Mouse (Mus musculus): Measurements from ENCODE around the gene Gm1043. TPM values are rescaled to one million over a fixed set of nuclear protein-coding genes. Genes with fewer than 3 reads are reported as not detected.

Gm1043 gene
- polyA plus RNA-seq, 1 experiment: 3.0 TPM

DNA sequence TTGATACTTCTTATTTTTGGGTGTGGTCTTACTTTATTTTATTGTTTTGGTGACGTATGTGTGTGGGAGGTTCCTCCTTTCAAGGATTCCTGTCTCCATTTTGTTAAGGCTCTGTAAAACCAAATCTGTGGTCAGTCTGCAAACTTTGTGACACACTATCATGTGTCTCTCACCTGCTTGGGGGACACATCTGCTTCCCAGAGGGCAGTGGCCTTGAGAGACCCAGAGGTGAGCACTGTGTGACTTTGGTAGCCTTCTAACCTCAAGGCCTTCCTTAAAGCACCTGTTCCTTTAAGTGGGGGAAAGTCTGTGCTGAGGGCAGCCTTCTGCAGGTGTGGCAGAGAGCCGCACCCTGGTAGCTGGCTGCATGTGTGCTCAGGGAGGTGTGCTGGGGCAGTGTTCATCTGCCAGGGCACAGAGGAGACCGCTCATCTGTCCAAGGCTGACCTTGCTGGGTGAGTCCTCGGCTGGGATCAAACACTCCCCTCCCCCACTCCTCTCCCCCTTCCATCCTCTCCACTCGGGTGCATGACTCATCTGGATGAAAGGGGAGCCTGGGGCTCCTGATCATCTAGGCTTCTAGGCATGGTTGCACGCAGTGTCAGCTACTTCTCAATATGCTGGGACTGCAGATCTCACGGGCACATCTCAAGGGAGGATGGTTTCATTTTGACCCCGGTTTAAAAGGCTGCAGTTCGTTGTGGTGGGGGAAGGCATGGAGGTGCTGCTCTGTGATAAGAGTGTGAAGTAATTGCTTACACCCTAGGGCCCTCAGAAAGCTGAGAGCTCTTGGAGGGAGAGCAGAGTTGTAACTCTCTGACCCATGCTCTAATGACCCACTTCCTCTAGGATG lies 34.4 kb upstream of the Gm1043 start:
- Histone ChIP-seq H3K36me3 (ENCODE audit: control insufficient read depth, insufficient read depth, low read length) (no peaks in the 10 kb centered on the region), H3K4me1 (ENCODE audit: control insufficient read depth, insufficient read depth, insufficient read length) (peaks cover 55% of the 10 kb centered on the region), H3K27ac (ENCODE audit: insufficient read depth, low read length) (peak overlapping the region; percentile 91), H3K27me3 (ENCODE audit: control insufficient read depth, insufficient read depth, low read length) (no peaks in the 10 kb centered on the region), H3K4me3 (ENCODE audit: extremely low read depth, insufficient read depth, insufficient read length) (peak overlapping the region; percentile 48)
- whole genome bisulfite sequencing: 8% methylated on average over 9 of the region's 9 CpGs
- no peak for TF ChIP-seq POLR2A (IDR thresholded peaks at IDR 0.05; ENCODE audit: low read depth, low read length)
- TF ChIP-seq CTCF (IDR thresholded peaks at IDR 0.05; ENCODE audit: extremely low read depth, insufficient read depth, insufficient read length, insufficient replicate concordance): no peak
- DNase-seq (ENCODE audit: low read depth in 1 of 2, low spot score in 2 of 2): no peak

DNA sequence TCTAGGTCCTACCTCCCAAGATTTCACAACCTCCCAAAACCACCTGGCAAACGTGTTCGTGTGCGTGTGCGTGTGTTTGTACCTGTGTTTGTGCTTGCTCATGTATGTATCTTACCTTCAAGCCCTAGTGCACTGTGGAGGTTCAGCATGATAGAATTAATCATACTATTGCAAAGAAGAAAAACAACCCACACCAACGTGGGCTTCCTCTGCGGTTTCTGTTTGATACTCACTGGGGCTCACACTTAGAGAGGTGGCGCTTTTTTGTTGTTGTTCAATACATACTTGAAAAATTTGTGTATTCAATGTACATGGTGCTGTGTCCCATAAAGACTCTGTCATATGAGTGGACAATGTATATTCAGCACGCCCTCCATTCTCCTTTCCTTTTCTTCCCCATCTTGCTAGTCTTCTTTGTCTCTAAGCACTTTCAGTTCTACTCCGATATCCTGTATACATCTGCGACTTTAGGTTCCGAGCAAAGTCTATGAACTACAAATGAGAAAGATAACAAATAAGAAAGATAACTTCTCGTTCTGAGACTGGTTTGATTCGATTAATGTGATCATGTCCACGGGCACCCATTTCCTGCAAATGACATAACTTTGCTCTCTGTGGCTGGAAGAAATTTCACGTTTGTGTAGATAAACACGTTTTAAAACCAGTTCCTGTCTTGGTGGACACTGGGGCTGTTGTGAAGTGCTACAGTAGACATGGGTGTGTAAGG lies 33.6 kb upstream of the Gm1043 start:
- Histone ChIP-seq H3K27me3 (ENCODE audit: control insufficient read depth, insufficient read depth, low read length) (no peaks in the 10 kb centered on the region), H3K4me1 (ENCODE audit: control insufficient read depth, insufficient read depth, insufficient read length) (peaks cover 53% of the 10 kb centered on the region), H3K27ac (ENCODE audit: insufficient read depth, low read length) (peak overlapping the region; percentile 91), H3K4me3 (ENCODE audit: extremely low read depth, insufficient read depth, insufficient read length) (peak overlapping the region; percentile 48), H3K36me3 (ENCODE audit: control insufficient read depth, insufficient read depth, low read length) (no peaks in the 10 kb centered on the region)
- TF ChIP-seq CTCF (IDR thresholded peaks at IDR 0.05; ENCODE audit: extremely low read depth, insufficient read depth, insufficient read length, insufficient replicate concordance): no peak
- no peak for TF ChIP-seq POLR2A (IDR thresholded peaks at IDR 0.05; ENCODE audit: low read depth, low read length)
- 8% methylated on average over 16 of the region's 16 CpGs for WGBS
- DNase-seq (ENCODE audit: low read depth in 1 of 2, low spot score in 2 of 2): no peak

DNA sequence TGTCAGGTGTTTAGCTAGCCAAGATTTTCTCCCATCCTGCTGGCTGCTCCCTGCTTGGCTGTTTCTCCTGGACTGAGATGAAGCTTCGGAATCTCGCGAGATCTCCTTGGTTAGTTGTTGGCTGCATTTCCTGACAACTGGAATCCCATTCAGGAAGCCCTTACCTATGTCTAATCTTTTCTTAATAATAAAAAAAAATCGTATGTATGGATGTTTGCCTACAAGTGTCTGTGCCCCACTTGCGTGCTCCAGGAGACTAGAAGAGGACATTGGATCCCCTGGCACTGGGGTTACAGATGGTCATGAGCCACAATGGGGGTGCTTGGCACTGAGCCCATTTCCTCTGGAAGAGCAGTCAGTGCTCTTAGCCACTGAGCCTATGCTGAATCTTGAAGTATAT lies 32.3 kb upstream of the Gm1043 start:
- H3K4me3 ChIP-seq (ENCODE audit: extremely low read depth, insufficient read depth, insufficient read length): no peak overlapping the region
- no peak for DNase-seq (ENCODE audit: low read depth in 1 of 2, low spot score in 2 of 2)
- H3K4me1 ChIP-seq (ENCODE audit: control insufficient read depth, insufficient read depth, insufficient read length): peaks cover 59% of the 10 kb centered on the region
- H3K27me3 ChIP-seq (ENCODE audit: control insufficient read depth, insufficient read depth, low read length): no peaks in the 10 kb centered on the region
- WGBS: 90% methylated on average over 5 of the region's 5 CpGs
- no peaks in the 10 kb centered on the region for H3K36me3 ChIP-seq (ENCODE audit: control insufficient read depth, insufficient read depth, low read length)
- H3K27ac ChIP-seq (ENCODE audit: insufficient read depth, low read length): no peak overlapping the region
- TF ChIP-seq CTCF (IDR thresholded peaks at IDR 0.05; ENCODE audit: extremely low read depth, insufficient read depth, insufficient read length, insufficient replicate concordance) (no peak), POLR2A (IDR thresholded peaks at IDR 0.05; ENCODE audit: low read depth, low read length) (no peak)

DNA sequence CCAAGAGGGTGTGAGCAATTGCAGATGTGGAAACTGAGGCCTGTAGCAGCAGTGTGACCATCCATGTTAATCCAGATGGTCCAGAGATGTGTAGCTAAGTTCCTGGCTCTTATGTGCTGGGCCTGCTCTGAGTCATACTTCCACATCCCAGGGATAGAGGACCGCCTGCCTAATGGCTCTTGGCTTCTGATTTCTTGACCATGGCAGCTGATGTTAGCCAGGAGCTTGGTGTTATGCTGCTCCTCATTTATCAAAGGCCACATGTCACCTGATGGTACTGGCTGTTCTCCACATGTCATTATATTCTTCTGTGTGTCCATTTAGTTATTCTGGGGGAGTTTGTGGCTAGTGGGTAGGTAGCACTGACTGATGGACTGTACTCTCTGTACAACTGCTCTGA lies 29.4 kb upstream of the Gm1043 start:
- Histone ChIP-seq H3K36me3 (ENCODE audit: control insufficient read depth, insufficient read depth, low read length) (peaks cover 3% of the 10 kb centered on the region), H3K4me1 (ENCODE audit: control insufficient read depth, insufficient read depth, insufficient read length) (peaks cover 39% of the 10 kb centered on the region), H3K27ac (ENCODE audit: insufficient read depth, low read length) (no peak overlapping the region), H3K27me3 (ENCODE audit: control insufficient read depth, insufficient read depth, low read length) (no peaks in the 10 kb centered on the region), H3K4me3 (ENCODE audit: extremely low read depth, insufficient read depth, insufficient read length) (no peak overlapping the region)
- no peak for DNase-seq (ENCODE audit: low read depth in 1 of 2, low spot score in 2 of 2)
- 94% methylated on average over 1 of the region's 1 CpGs for WGBS
- TF ChIP-seq POLR2A (IDR thresholded peaks at IDR 0.05; ENCODE audit: low read depth, low read length) (no peak), CTCF (IDR thresholded peaks at IDR 0.05; ENCODE audit: extremely low read depth, insufficient read depth, insufficient read length, insufficient replicate concordance) (no peak)

DNA sequence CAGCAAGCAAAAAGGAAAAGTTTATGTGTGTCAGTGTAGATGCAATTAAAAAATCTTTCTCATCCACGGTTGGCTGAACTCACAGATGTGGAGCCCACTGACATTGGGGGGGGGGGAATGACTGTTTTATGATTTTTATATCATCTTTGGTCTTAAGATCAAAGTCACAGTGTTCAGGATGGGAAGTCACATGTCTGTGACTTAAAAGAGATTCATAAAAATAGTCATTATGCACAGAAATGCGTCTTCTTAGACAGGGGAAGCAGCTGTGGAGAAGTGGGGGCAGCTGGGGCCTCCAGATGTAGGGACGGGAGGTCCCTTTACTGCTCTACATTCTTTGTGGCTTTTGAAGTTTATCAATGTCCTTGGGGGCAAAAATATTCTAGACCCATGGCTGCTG lies 28.7 kb upstream of the Gm1043 start:
- peaks cover 3% of the 10 kb centered on the region for H3K36me3 ChIP-seq (ENCODE audit: control insufficient read depth, insufficient read depth, low read length)
- H3K4me1 ChIP-seq (ENCODE audit: control insufficient read depth, insufficient read depth, insufficient read length): peaks cover 38% of the 10 kb centered on the region
- no peaks in the 10 kb centered on the region for H3K27me3 ChIP-seq (ENCODE audit: control insufficient read depth, insufficient read depth, low read length)
- no peak for TF ChIP-seq CTCF (IDR thresholded peaks at IDR 0.05; ENCODE audit: extremely low read depth, insufficient read depth, insufficient read length, insufficient replicate concordance)
- no peak for TF ChIP-seq POLR2A (IDR thresholded peaks at IDR 0.05; ENCODE audit: low read depth, low read length)
- no peak overlapping the region for H3K27ac ChIP-seq (ENCODE audit: insufficient read depth, low read length)
- H3K4me3 ChIP-seq (ENCODE audit: extremely low read depth, insufficient read depth, insufficient read length): no peak overlapping the region
- WGBS: 12% methylated on average over 3 of the region's 3 CpGs
- DNase-seq (ENCODE audit: low read depth in 1 of 2, low spot score in 2 of 2): no peak

- Histone ChIP-seq H3K36me3 (ENCODE audit: control insufficient read depth, insufficient read depth, low read length) (peaks cover 5% of the 10 kb centered on the region), H3K4me3 (ENCODE audit: extremely low read depth, insufficient read depth, insufficient read length) (no peak overlapping the region), H3K27me3 (ENCODE audit: control insufficient read depth, insufficient read depth, low read length) (no peaks in the 10 kb centered on the region), H3K4me1 (ENCODE audit: control insufficient read depth, insufficient read depth, insufficient read length) (peaks cover 21% of the 10 kb centered on the region), H3K27ac (ENCODE audit: insufficient read depth, low read length) (no peak overlapping the region)
- TF ChIP-seq CTCF (IDR thresholded peaks at IDR 0.05; ENCODE audit: extremely low read depth, insufficient read depth, insufficient read length, insufficient replicate concordance) (no peak), POLR2A (IDR thresholded peaks at IDR 0.05; ENCODE audit: low read depth, low read length) (no peak)
- no peak for DNase-seq (ENCODE audit: low read depth in 1 of 2, low spot score in 2 of 2)
- 89% methylated on average over 8 of the region's 8 CpGs for WGBS
Observed at GRCm38 (mm10) chr5:37061612-37062011, 23.6 kb upstream of the Gm1043 start.
